Mouse (Mus musculus): ENCODE data around the gene Mill1. TPM values are rescaled to one million over a fixed set of nuclear protein-coding genes. Genes with fewer than 3 reads are reported as not detected.
"Not testable (repeated sequence)": the region's sequence is repeated elsewhere in the genome, so short reads cannot be mapped to it uniquely, and the experiment has no call there.

Gene Mill1
- not detected for total RNA-seq (2021)
- long read RNA-seq, experiment 1: 0 reads
- long read RNA-seq, experiment 2: 0 reads

DNA sequence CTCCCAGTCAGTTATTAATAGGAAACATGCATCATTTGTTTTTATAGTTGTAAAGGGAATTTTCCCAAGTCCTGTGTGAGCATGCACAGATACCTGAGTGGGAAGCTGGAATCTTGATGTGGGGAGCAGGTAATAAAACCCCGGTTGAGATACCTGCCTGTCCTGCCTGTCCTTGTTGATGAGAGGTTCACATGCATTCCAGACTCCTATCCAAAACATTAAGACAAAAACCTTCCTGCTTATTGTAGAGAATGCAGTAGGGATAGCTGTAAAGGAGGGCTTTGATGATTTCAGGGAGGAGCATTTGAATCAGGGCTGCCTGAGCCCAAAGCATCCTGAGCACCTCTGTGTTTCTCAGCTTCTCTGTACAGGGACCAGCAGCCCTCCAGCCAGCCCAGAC, at the start of gene Mill1:
Mill1 (plus strand) TSS at position 301 of the 400 bp plus-strand sequence.
- H3K4me3 ChIP-seq: no peak within 1 kb of the TSS
- intact Hi-C loops (cut with DNase I): no loop called here

DNA sequence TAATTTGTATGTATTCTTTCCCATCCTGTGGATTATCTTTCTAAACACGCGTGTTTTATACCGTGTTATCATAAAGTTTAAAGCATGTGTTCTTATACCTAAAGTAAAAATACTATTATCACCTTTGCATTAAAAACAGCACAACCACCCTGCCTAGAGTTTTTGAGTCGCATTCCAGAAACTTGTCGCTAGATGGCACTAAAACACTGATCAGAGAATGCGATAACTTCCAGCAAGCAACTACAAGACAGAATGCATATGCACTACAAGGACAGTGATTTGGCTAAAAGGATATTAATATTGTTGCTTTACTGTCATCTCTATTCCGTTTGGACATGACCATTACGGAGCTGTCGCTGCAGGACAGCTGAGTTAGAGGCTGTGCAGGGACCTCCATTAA, 34.2 kb upstream of the Mill1 start:
- no peak for DNase-seq (ENCODE audit: extremely low spot score in 1 of 2, low spot score in 2 of 2)
- peak; percentile 47 for TF ChIP-seq CTCF (IDR thresholded peaks at IDR 0.05)
- intact Hi-C loops (cut with DNase I): loop anchor here (5.0 kb wide), 2 partner anchors 471 to 661 kb away; partner anchors contain the start of gene Pglyrp1

More for the DNA sequence above, at the start of gene Mill1:
- no peak within 1 kb of the TSS for H3K27ac ChIP-seq
- TF ChIP-seq CTCF (IDR thresholded peaks at IDR 0.05): no peak
- no peak for DNase-seq (ENCODE audit: extremely low spot score in 1 of 2, low spot score in 2 of 2)

DNA sequence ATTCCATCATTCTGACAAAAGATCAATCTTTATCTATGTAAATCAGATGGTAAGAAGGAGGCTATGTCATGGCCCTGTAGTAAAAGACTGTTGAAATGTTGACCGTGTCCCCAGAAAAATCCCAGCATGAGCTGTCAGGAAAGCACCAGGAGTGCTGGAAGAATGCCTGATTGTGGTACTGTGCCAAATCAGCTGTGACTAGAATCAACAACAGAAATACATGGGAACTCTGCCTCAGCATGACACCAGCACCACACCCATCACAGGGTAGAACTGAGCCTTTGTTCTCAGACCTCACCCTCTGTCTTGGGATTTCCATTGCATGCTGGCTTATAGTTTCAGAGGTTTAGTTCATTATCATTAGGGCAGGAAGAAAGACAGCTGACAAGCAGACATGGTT, 30.4 kb upstream of the Mill1 start:
- Histone ChIP-seq H3K4me3 (no peak overlapping the region), H3K27ac (no peak overlapping the region)
- TF ChIP-seq CTCF (IDR thresholded peaks at IDR 0.05): no peak
- intact Hi-C loops (cut with DNase I): loop anchor here (5.0 kb wide), 2 partner anchors 468 to 658 kb away; partner anchors contain the start of gene Pglyrp1
- no peak for DNase-seq (ENCODE audit: extremely low spot score in 1 of 2, low spot score in 2 of 2)

More for the DNA sequence above, 34.2 kb upstream of the Mill1 start:
- Histone ChIP-seq H3K27ac (no peak overlapping the region), H3K4me3 (no peak overlapping the region)

DNA sequence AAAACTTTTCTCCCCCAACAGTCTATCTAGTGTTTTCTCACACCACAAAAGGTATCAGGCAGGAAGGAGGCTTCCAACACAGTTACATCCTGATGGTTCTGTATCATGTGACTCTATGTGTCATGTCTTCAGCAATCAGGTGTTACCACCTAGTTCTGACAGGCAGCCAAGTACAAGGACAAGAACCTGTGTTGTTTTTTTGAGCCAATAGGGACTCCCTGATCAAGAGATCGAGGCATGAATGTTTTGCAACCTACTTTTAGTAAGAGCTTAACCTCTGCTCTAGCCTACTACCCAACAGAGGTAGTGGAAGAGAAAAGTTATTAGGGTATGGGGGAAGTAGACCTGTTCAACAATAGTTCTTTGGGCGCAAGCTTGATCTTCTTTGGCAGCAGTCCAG, 6.6 kb upstream of the Mill1 start:
- intact Hi-C loops (cut with DNase I): no loop called here
- no peak overlapping the region for H3K4me3 ChIP-seq
- no peak for DNase-seq (ENCODE audit: extremely low spot score in 1 of 2, low spot score in 2 of 2)
- no peak overlapping the region for H3K27ac ChIP-seq
- TF ChIP-seq CTCF (IDR thresholded peaks at IDR 0.05): no peak

DNA sequence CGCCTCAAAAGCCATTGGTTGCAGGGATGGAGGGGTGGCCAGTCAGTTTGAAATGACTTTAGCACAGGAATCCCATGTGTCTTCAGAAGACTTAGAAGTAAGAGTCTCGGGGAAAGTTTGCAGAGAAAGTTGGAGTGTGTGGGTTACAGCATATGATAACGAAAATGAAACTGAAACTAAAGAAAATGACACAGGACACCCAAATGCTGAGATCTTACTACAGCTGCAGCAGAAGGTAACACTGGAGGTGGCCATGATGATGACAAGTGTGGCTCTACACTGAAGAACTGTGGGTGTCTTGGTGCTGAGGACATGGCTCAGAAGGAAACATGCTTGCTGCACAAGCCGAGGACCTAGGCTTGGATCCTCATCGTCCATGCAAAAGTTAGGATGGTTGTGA, 3.9 kb upstream of the Mill1 start:
- intact Hi-C loops (cut with DNase I): no loop called here
- Histone ChIP-seq H3K4me3 (no peak overlapping the region), H3K27ac (no peak overlapping the region)
- no peak for DNase-seq (ENCODE audit: extremely low spot score in 1 of 2, low spot score in 2 of 2)
- TF ChIP-seq CTCF (IDR thresholded peaks at IDR 0.05): no peak

DNA sequence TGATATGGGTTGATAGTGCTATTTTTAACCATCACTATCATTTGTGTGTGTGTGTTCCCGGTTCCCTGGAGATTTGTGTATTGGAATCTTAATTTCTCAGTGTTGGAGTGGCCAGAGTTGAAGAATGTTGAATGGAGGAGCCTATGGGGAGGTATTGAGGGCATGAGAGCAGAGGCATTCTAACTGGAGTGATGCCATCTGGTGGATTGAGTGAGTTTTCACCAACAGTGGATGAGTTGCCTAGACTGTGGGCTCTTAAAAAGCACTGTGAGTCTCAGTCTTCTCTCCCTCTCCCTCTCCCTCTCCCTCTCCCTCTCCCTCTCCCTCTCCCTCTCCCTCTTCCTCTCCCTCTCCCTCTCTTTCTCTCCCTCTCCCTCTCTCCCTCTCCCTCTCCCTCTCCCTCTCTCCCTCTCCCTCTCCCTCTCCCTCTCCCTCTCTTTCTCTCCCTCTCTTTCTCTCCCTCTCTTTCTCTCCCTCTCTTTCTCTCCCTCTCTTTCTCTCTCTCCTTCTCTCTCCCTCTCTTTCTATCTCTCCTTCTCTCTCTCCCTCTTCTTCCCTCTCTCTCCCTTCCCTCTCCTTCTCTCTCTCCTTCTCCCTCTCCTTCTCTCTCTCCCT, 1.1 kb upstream of the Mill1 start:
- H3K27ac ChIP-seq; intact Hi-C loops (cut with DNase I); H3K4me3 ChIP-seq; DNase-seq (ENCODE audit: extremely low spot score in 1 of 2, low spot score in 2 of 2): not testable (repeated sequence)

DNA sequence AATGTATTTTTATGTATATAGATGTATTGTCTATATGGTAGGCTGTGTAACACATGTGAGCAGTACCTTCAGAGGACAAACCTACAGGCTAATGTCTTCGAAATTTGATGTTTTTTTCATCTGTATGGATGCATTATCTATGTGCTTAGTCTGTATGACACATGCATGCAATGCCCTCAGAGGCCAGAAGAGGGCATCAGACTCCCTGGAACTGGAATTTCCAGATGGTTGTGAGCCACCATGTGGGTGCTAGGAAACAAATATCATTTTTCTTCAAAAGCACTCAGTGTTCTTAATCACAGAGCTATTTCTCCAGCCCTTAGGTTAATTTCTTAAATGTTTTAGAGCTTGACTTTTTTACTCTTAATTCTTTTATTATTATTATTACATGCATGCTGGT, 15.1 kb downstream of the Mill1 start:
- TF ChIP-seq CTCF (IDR thresholded peaks at IDR 0.05): no peak; the same call in 1 of the 2 replicates
- Histone ChIP-seq H3K27ac (no peak overlapping the region), H3K4me3 (no peak overlapping the region)
- intact Hi-C loops (cut with DNase I): no loop called here
- DNase-seq (ENCODE audit: extremely low spot score in 1 of 2, low spot score in 2 of 2): no peak

DNA sequence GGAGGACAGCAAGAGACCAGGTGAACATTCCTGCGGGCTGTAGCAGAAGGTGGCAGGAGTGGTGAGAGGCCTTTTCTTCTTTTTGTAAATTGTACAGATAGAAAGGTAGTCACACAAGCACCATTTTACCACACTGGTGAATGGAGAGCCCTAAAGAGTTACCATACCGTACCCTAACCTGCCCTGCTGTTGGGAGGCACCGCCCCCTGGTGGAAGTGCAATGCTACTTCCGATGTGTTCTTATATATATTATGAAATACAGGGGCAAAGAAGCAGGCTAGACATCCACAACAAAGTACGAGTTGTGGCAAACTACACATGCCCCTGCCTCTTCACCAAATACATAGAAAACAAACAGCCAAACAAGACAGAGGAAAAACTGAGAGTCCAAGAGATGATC, 19.9 kb downstream of the Mill1 start:
- TF ChIP-seq CTCF (IDR thresholded peaks at IDR 0.05): no peak; the same call in 1 of the 2 replicates

More for the DNA sequence above, 19.9 kb downstream of the Mill1 start:
- H3K4me3 ChIP-seq: no peak overlapping the region
- no peak overlapping the region for H3K27ac ChIP-seq
- intact Hi-C loops (cut with DNase I): no loop called here
- DNase-seq (ENCODE audit: extremely low spot score in 1 of 2, low spot score in 2 of 2): no peak

Other genes starting within 250 kb of the Mill1 start
- not detected for gene Ceacam13, start 235.5 kb upstream of the Mill1 start, total RNA-seq (2021)
- not detected for gene Ceacam12, start 179.4 kb upstream of the Mill1 start, total RNA-seq (2021)
- not detected for gene Igfl3, start 68.9 kb upstream of the Mill1 start, total RNA-seq (2021)
- not detected for gene Psg18, start 109.7 kb downstream of the Mill1 start, total RNA-seq (2021)
- not detected for gene Psg28, start 186.7 kb downstream of the Mill1 start, total RNA-seq (2021)
- not detected for gene Psg26, start 238.8 kb downstream of the Mill1 start, total RNA-seq (2021)

Measured in left cerebral cortex, adult 2 months (tissue).